Mouse (Mus musculus): ENCODE measurements around the gene Araf. TPM values are rescaled to one million over a fixed set of nuclear protein-coding genes. Genes with fewer than 3 reads are reported as not detected.

The Araf gene
- total RNA-seq, 2 experiments from 2014 or later = 81.2 to 83.4 TPM

DNA sequence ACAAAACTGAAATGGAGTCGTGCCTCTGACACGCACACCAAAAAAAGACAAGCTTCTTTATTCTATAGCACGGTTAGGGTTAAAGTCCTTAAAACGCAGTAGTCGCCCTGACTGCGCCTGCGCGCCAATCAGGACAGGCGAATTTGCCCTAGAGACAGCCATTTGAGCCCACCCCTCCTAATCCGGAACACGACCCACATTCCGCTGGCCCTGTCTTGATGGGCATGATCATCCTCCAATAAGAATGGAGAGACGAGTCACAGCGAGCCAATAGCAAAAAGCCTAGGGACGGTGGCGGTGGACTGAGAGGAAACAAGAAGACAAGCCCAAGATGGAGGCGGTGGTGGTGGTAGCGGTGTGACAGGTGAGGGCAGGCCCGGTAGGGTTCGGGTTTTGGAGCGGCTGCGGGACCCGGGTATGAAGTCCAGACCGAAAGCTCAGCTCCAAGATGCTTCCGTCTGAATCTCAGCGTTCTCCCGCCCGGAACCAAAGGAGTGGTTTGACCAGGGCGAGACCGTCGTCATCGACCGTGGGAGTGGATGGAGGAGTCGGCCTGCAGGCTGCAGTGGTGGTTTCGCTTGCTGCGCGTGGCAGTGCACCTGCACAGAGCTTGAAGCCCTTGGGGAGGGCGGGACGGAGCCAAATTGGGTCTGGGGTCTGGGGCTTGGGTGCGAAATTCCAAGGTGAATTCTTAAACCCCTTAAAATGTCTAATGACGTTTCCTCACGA is 50.8 kb downstream of the Araf start:
- peak; percentile 95 to 97 for DNase-seq

DNA sequence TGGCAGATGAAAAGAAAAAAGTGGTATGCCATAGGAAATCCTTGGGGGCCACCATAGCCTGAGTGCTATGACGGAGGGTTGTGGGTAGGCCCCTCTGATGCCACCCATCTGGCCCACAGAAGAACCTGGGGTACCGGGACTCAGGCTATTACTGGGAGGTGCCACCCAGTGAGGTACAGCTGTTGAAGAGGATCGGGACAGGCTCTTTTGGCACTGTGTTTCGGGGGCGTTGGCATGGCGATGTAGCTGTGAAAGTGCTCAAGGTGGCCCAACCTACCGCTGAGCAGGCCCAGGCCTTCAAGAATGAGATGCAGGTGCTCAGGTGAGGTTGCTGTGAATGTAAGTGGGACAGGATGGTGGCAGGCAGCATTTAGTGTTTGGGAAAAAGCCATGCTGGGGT is 56.2 kb downstream of the Araf start:
- DNase-seq = no peak

DNA sequence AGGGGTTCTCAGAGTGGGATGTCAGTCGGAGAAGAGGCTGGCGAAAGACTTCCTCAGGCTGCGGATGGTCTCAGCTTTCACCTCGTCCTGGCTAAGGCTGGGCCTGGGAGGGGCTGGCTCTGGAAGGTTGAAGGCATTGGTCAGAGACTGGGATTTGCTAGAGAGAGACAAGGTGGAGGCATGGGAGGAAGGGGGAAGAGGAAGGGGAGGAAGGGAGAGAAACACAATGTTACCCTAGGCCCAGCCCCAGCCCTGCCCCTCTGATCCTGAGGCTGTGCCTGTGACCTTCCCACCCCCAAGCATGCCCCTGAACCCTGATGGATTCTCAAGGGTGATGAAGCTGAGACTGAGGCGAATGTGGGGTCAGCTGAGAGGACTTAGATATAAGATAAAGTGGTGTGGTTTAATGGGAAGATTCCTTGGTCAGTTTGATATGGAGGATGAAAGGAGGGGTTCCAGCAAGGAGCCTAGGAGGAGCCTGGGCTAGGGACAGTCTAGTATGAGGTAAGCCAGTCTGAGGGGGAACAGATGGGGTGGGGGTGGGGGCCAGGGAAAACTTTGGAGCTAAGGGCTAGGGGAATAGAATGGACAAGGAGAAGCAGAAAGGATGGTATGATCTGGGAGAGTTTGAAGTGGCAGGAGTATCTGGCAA is 64.0 kb downstream of the Araf start:
- no peak for DNase-seq

DNA sequence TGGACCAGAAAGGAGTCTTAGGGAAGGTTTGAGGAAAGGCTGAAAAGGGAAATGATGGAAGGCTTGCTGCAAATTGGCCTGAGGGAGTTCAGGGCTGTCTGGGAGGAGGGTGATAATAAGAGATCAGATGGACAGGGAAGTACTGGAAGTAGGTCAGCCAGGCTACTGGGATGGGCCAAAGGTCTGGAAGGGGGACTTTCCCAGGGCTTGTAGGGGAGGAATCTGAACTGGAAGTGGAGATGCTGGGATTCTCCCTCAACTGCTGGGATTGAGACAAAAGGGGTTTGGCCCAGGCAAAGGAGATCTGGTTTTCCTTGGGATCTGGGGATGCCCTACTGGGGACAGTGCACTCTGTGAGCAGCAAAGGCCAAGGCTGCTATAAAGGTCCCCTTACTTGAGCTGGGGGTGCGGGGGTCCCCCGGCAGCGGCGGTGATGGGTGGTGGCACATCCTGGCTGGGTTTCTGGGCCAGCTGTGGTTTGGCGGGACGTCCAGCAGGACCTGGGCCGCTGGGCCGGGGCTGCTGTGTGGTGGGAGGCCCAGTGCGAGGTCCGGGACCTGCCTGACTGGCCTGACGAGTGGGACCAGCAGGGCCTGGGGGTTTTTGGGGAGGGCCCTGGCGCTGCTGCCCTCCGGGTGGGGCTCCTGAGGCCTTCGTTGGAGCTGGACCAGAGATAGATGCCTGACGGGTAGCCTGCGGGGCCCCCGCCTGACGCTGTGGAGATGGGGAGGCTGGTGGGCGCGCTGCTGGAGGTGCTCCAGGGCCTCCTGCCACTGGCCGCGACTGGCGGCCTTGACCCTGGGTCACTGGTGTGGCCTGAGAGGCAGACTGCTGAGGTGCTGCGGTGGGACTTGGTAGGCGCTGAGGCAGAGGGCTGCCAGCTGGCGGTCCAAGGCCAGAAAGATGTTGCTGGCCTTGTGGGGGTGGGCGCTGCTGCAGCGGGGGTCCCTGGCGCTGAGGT is 64.8 kb downstream of the Araf start:
- peak; percentile 34 to 42 for DNase-seq

DNA sequence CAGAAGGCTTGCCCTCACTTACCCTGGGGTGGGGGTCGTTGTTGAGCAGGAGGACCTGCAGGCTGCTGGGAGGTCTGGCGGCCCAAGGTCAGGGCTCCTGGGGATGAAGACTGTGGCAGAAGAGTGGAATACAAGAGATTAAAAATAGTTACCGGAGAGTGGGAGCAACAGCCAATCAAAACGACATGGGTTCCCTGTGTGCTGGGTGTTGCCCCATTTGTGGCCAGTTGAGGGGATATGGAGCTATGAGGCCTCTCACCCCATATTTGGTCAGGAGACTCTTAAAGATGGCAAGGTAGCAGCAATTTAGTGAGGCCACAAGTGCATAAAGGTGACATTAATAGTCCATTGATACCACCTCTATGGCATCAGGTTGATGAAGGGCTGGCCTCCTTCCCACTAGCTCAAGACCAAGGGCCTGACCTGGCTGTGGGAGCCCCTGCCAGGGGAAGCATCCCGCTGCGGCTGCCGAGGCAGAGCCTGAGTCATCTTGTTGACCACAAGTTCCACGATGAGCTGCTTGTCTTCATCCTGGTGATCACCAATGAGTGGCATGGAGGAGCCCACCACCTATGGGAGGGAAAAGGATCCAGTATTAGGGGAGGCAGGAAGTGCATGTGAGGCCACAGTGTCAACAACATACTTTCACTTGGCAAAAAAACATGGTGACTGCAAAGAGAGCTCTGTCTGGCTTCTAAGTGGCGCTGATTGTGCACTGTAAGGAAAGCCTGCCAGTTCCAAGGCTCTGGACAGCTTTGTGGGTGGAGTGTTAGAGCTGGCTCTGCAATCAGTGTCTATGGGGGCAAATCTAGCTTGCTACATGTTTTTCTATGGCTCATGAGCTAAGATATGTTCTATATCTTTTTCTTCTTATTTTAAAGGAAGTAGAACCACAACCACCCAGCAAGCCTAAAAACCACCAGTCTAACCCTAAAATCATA is 65.8 kb downstream of the Araf start:
- DNase-seq = peak; percentile 32 to 43

DNA sequence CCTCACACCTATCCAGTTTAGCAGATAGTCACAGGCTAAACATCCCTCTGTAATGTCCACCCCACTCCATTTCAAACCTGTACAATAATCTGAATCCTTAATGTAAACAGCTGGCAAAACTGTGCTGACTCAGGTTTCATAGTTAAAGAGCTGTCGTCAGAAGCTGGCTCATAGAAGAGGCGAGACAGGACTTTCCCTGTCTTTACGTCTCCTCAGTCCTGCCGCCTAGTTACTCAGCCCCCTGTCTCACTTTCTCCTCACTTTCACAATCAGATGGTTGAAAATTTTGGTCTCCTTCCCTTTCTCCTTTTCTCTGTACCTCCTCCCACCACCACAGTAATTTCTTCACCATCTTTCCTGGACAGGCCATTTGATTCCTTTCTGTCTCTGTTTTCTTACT is 70.5 kb downstream of the Araf start:
- DNase-seq = no peak

DNA sequence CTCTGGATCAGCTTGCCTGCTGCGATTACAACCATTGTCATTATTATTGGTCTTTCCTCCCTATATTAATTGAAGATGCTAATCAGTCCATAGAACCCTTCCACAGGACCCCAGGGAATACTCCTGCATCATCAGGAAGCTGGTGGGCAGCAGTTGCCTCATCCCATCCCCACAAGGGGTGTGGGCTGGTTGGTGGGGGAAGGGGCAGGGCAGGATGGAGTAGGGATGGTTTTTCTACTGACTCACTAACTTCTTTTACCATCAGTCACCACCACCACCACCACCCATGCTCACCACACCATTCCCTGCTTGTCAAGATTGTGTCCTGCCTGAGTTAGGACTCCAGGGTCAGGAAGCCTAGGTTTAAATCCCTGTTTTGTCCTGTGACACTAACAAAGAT is 71.6 kb downstream of the Araf start:
- DNase-seq = no peak

DNA sequence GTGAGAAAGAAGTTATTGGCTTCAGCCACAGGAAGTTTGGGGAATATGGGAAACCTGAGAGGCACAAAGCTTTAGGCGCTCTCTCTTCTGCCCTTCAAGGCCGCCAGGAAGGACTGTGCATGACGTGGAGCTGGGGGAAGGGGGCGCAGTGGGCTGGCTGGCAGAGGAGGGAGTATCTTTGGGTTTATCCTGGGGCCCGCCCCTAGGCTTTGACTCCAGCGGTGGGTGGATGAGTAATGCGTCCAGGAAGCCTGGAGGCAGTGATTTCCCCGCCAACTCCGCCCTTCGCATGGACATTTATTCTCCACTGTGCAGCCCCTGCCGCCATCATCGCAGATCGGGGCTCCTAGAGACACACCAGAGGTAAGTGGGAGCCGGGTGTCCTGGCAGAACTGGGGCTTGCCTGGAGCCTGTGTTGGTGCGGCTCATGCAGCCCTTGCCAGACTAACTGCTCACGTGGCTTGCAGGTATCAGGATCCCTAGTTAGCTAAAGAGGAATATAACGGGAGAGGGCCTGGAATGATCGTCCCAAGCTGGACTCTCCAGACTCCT is 72.4 kb downstream of the Araf start, which contains the start of gene Timp1:
Gene Timp1 (plus strand): TSS at position 205 of the 552 bp plus-strand sequence.
- DNase-seq = peak; percentile 40 to 48

DNA sequence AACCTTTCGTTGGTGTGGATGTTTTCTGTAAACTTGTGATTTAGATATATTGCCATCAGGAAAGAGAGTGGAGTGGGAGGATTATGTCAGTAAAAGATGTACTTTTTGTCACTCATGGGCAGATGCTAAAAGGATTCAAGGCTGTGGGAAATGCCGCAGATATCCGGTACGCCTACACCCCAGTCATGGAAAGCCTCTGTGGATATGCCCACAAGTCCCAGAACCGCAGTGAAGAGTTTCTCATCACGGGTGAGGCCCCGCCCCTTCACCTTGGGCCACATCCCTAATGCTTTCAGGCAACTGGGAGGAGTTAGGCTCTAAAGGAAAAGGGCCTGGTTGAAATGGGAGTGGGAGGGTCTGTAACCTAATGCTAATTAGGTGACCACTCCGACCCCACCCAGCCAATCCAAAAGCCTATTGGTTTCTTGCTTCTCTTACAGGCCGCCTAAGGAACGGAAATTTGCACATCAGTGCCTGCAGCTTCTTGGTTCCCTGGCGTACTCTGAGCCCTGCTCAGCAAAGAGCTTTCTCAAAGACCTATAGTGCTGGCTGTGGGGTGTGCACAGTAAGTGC is 75.4 kb downstream of the Araf start:
- DNase-seq = no peak

DNA sequence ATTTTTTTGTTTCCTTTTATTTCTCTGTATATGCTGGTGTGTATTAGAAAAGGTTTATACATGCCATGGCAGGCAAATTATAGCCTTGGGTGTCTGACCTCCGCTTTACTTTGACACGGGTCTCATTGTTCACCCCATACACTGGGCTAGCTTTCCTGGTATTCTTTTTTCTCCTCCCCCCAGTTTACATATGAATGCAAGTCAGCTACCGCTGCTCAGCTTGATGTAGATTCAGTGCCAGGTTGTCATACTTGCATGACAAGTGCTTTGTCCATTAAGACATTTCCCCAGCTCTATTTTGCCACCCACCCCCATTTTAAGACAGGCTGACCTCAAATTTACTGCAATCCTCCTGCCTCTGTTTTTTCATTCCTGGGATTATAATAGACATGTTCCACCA is 77.6 kb downstream of the Araf start:
- DNase-seq = no peak

DNA sequence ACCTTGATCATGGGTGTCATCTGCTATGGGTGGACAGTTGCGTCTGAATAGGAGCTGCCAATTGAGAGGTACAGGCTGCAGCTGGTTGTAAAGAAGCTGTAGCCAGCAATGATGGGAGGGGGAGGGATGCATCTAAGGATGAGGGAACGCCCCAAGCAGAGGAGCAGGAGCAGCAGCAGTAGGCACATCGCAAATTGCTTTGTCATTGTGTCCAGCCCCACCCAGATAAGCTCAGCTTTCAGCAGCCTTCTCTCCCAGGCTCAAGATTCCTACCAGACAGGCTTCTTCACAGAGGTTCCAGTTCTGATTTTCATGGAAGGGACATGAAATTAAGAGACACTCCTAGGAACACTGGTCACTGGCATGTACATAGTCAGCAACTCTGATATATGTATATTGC is 112.5 kb downstream of the Araf start:
- DNase-seq = no peak

Small RNA genes within 50 kb of the gene (microRNA-seq; reads per million reads assigned to microRNA genes)
- gene Gm24824 (0 reads per million in 2 experiments), gene Mir5617 (1.1 reads per million in 2 experiments)

Other genes starting within 250 kb of the Araf start
- under 1 TPM; 0.28 to 0.52 TPM for gene Rgn, start 248.0 kb upstream of the Araf start, total RNA-seq (2021)
- gene Rbm10, start 180.3 kb upstream of the Araf start, total RNA-seq (2021) = 10 to 100 TPM; 16.4 to 19.2 TPM
- gene Ndufb11, start 180.2 kb upstream of the Araf start, total RNA-seq (2021) = 100 to 1,000 TPM; 646 to 672 TPM
- gene Uba1, start 139.5 kb upstream of the Araf start, total RNA-seq (2021) = 100 to 1,000 TPM; 206 to 212 TPM
- gene Cdk16, start 109.9 kb upstream of the Araf start, total RNA-seq (2021) = 100 to 1,000 TPM; 107 to 117 TPM
- gene Usp11, start 93.9 kb upstream of the Araf start, total RNA-seq (2021) = 1 to 10 TPM; 4.6 to 7.8 TPM
- gene Timp1, start 72.4 kb downstream of the Araf start, total RNA-seq (2021) = 1 to 10 TPM; 2.2 to 3.2 TPM
- under 1 TPM; 0.10 to 0.21 TPM for gene Syn1, start 123.2 kb downstream of the Araf start, total RNA-seq (2021)
- 10 to 100 TPM in 1 of 2 experiments, 1 to 10 TPM in 1; 8.0 to 11.8 TPM for gene Cfp, start 133.7 kb downstream of the Araf start, total RNA-seq (2021)
- 1 to 10 TPM; 7.4 to 7.5 TPM for gene Elk1, start 152.8 kb downstream of the Araf start, total RNA-seq (2021)
- gene Uxt, start 164.2 kb downstream of the Araf start, total RNA-seq (2021) = 10 to 100 TPM; 34.8 to 40.8 TPM

Measured in heart, adult 18-20 months (tissue).